Mouse (Mus musculus): ENCODE measurements around the gene Ubap2.

The Ubap2 gene

DNA sequence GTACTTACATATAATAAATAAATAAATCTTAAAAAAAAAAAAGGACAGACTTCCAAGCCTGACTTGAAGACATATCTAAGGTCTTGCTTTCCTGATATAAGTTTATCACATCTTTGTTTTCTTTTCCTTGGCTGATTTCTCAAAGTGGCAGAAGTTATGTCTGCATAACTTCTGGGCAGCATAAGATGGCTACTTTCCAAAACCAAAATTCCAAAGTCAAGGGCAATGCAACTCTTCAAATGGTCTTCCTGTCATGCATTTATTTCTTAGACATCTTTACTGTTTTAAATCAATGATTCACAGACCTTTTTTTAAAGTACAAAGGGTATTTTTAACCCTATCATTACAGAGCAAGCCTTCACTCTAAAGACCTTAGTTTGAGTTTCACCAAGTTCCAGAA lies 14.3 kb downstream of the Ubap2 start:
- no peak for DNase-seq (ENCODE audit: low read depth, low spot score)

GRCm38 (mm10) chr4:41259019-41259418 lies 15.9 kb downstream of the Ubap2 start:
- peak; percentile 87 for DNase-seq (ENCODE audit: low read depth, low spot score)

- DNase-seq (ENCODE audit: low read depth, low spot score): no peak
Measured at GRCm38 (mm10) chr4:41257752-41258151, 17.2 kb downstream of the Ubap2 start.

- DNase-seq (ENCODE audit: low read depth, low spot score): no peak
Measured at GRCm38 (mm10) chr4:41255564-41256210, 19.3 kb downstream of the Ubap2 start.

- DNase-seq (ENCODE audit: low read depth, low spot score): no peak
Measured at GRCm38 (mm10) chr4:41253756-41254155, 21.2 kb downstream of the Ubap2 start.

DNA sequence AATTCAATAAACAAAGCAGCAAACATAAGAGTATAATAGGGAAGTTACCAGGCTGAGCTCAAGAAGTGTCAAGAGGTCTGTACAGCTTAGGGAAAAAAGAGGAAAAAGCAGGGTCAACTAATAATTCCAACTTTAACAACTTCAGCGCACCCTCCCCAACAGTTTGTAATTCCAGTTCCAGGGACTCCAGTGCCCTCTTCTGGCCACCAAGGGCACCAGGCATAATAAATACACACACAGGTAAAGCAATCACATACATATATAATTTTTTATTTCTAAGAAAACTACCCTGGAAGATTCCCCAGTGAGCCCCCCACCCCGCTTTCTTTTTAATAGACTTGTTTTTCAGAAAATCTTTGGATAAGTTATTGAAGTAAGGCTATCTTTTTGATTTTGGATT lies 29.5 kb downstream of the Ubap2 start:
- DNase-seq (ENCODE audit: low read depth, low spot score): peak; percentile 39

- no peak for DNase-seq (ENCODE audit: low read depth, low spot score)
Measured at GRCm38 (mm10) chr4:41240916-41241315, 34.0 kb downstream of the Ubap2 start.

DNA sequence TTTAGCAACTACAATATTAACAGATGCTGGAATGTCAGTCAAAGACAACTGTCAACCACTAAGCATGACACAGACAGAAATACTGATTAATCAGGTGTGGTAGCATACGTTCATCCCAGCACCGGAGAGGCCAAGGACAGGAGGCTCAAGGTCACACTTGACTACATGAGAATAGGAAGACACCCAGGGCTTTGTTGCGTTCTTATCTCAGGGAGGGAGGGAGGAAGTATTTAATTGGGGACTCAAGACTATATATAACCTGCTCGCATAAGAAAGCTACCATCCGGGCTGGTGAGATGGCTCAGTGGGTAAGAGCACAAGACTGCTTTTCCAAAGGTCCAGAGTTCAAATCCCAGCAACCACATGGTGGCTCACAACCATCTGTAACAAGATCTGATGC lies 39.3 kb downstream of the Ubap2 start:
- DNase-seq (ENCODE audit: low read depth, low spot score): peak; percentile 85

- DNase-seq (ENCODE audit: low read depth, low spot score): peak; percentile 66
Measured at GRCm38 (mm10) chr4:41226351-41226750, 48.6 kb downstream of the Ubap2 start.

- peak; percentile 25 for DNase-seq (ENCODE audit: low read depth, low spot score)
Measured at GRCm38 (mm10) chr4:41225412-41225811, 49.5 kb downstream of the Ubap2 start.

DNA sequence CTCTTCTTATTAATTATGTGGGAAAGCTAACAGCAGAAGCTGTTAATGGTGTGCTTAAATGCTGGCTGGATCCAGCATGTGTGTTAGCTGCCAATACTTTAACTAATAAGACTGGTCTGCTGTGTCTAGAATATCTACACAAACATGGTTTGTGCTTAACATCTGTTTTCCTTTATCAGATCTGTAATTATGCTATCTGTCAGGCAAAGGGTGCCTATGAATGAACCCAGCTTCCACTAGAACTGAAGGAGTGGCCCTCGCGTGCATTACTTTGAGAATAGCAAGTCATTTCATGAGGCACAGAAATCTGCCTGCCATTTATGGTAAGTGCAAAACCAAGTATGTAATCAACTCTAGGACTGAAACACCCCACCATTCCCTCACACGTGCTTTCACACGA lies 66.9 kb downstream of the Ubap2 start:
- no peak for DNase-seq (ENCODE audit: low read depth, low spot score)

DNA sequence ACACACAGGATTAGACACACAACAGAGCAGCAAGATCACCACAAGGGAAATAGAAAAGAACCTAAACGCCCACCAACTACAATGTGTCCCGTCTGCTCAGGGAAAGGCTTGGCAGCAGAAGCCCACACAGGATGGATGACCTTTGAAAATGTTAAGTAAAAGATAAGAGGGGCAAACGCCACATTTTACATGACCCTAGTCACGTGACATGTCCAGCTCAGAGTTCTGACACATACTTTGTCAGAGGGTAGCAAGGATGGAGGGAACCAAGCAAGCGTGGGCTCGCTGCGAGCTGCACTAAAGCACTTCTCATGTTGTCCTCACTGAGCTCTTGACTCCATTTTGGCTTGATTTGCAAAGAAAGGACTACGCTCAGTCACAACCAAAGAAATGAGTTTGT lies 69.2 kb downstream of the Ubap2 start:
- no peak for DNase-seq (ENCODE audit: low read depth, low spot score)

DNA sequence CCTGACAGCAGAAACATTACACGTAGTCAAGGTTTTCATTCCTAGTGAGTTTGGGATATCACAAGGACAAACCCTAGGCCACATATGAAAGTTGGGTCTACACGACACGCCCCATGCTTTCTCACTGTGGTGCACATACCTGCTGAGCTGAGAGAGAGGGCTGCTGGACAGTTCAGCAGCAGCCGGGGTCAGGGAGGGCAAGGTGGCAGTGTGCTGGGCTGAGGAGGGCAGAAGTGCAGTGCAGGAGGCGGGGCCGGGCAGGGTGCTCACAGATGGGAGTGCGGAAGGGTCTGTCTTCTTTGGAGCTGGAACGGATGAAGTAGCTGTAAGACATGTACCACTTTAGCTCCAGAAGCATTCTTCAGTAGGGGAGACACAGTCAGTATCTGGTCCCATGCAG lies 72.8 kb downstream of the Ubap2 start:
- no peak for DNase-seq (ENCODE audit: low read depth, low spot score)

DNA sequence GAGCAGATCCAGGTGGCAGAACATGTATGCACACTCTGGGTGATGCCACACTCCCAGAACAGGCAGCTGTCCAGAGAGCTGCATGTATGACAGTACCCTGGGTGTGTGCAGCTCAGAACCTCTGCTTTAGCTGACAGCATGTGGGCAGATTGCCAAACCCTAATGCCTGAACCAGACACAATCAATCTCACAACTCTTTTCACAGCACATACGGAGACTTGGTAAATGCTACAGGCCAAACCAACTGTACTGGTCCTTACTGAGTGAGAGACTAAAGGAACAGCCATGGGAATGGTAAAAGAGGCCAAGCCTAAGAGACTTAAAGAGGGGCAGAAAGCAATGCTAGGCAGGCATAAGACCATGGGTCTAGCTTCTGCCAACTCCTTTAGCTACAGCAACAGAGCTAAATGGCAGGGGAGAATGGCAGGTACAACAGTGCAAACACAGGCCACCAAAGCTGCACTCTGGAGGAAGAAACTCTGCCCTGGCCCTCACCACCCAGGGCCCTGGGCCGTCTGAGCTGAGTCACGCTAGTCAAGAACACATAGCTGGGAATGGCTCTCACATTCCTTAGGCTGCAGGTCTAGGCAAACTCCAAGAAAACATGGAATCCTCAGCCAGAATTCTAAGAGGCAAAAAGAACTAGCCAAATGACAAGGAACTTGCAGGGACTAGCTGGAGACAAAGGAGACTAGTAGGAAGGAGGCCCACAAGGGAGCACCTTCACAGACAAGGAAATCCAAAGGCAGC lies 77.9 kb downstream of the Ubap2 start:
- no peak for DNase-seq (ENCODE audit: low read depth, low spot score)

DNA sequence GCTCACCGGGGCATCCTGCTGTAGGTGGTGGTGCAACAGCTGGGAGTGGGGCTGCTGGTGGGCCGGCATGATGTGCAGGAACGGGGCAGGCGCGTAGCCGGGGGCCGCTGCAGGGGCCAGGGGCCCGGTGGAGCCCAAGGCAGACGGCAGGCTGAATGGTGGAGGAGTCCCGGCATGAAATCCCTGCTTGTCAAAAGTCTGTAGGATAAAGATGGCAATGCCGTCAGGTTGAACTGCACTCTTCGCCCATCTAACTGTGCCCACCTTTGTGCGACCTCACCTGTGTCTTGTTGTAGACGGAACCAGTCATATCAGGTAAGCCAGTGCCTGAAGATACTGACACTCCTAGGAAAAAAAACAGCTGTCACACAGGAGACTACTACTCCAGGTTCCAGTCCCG lies 79.6 kb downstream of the Ubap2 start:
- no peak for DNase-seq (ENCODE audit: low read depth, low spot score)

DNA sequence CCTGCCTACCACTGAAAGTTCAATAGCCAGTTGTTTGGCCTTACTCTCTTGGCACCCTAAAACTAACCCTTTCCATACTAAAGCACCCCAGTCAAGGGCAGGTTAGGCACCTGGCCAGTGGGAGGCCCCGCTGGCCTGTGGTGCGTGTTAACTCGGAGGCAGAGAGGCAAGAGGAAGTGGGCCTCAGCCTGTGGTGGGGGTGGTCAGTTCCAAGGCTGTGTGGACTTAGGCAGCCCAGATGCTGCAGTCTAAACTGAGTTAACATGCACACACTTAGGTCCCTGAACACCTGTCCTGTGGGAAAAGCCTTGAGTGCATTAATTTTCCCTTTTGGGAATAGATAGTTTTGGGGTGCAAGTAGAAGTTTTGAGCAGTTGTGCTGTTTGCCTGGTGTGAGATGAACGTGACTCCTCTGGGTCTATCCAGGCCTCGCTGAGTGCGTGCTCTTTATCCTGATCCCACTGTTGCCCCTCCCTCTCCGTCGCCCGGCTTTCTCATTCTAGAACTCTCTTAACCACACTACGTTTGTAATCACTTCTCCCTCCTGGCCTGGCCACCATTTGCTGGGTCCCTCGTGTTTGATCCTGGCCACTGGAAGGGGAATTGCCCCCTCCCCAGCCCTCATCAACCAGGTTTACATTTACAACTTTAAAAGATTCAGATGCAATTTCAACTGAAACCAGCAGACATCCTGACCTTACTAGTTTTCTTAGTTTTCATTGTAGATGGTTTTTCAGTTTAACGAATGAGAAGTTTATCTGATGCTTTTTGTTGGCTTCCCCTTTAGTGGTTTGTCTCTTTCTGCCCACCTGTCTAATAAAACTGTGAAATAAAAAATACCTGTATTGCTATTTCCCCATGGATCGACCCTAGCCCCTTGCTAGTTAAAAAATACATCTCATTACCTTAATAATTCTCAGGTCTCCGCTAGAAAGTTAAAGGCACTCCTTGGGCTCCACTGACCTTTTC lies 82.1 kb downstream of the Ubap2 start:
- DNase-seq (ENCODE audit: low read depth, low spot score): no peak

- no peak for DNase-seq (ENCODE audit: low read depth, low spot score)
Measured at GRCm38 (mm10) chr4:41189809-41190208, 85.1 kb downstream of the Ubap2 start.

DNA sequence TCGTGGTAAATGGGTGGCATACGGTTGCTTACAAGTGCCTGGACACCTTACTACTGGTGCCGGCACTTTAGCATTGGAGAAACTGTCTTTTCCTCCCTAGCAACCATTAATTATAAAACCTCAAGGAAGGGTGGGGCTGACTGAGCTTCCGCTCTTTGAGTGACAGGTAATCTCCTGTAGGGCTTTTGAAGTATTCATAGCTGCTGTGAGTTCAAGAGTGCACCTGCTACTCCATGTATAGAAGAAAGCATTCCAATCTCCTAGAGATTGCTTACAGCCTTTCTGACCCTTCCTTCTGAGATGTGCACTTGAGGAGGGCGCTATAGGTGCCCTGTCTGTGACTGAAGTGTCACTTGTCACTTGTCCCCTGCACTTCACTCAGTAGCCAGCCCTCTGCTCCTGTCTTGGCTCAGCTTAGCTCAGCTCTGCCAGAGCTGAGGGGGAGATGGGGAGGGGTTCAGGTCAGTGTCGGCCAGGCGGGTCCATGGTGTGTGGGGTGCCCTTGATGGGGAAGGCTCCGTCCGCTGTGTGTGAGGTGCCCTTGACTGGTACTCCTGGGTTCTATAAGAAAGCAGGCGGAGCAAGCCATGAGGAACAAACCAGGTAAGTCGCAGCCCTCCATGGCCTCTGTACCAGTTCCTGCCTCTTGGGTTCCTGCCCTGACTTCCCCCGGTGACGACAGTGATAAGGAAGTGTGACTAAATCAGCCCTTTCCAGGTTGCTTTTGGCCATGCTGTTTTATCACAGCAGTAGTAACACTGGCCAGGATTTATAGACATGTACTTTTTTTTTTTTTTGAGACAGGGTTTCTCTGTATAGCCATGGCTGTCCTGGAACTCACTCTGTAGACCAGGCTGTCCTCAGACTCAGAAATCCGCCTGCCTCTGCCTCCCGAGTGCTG lies 94.9 kb downstream of the Ubap2 start:
- peak; percentile 85 for DNase-seq (ENCODE audit: low read depth, low spot score)

DNA sequence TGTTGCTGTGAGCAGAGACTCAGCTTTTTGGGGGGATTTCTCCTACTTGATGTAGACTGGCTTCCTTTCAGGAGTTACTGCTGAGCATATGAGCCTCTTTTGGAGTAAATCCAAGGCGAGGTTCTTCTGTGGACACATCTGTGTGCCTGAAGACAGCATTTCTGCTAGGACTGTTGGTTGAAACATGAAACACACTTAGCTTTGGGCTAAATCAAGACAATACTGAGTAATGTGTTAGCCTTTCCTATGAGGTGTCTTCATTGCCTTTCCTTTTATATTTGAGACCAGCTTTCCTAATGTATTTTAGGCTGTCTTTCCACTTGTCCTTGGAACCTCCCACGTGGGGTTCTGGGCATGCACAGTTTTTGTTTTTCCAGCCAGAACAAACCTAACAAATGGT lies 100.3 kb downstream of the Ubap2 start:
- no peak for DNase-seq (ENCODE audit: low read depth, low spot score)

DNA sequence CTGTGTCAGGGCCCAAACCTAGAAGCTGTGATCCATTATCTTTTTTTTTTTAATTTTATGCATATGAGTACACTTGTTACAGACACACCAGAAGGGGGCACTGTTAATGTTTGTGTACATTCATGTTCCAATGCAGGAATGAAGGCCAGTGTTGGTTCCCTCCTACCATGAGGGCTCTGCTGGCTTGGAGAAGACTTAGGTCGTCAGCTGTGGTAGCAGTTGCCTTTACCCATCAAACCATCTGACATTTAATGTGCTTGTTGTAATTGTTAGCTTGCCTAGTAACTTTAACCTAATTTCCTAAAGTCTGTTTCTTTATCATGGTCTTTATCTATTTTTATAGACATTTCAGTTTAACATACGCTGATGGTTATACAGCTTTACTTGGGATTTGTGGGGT lies 104.0 kb downstream of the Ubap2 start:
- no peak for DNase-seq (ENCODE audit: low read depth, low spot score)

Data from R1 (cell line).